Mouse (Mus musculus) limb, embryonic 15.5 days (tissue): ENCODE results near the gene Srrt. TPM values are rescaled to one million over a fixed set of nuclear protein-coding genes. Genes with fewer than 3 reads are reported as not detected.

ENCODE experiments used
- ATAC-seq: fragments of 200-750 bp; cut with Nextera tagmentation; 2 replicates; pipeline ENCODE4 v1.8.0; 2017; ENCODE audit warnings: low read depth, moderate TSS enrichment; ENCODE audit not compliant: insufficient number of reproducible peaks, low FRiP score, low TSS enrichment
- H3K27ac ChIP-seq: fragments of 300-500 bp; sonication (generic); 2 replicates; pipeline ENCODE4 v1.5.1; 2015; ENCODE audit warnings: moderate library complexity, mild to moderate bottlenecking, inconsistent platforms
- H3K27me3 ChIP-seq: fragments of 300-500 bp; sonication (generic); 2 replicates; pipeline ENCODE4 v1.6.1; 2015; ENCODE audit warnings: inconsistent platforms
- H3K36me3 ChIP-seq: fragments of 300-500 bp; sonication (generic); 2 replicates; pipeline ENCODE4 v1.6.1; 2015; ENCODE audit warnings: inconsistent platforms
- H3K4me1 ChIP-seq: fragments of 300-500 bp; sonication (generic); 2 replicates; pipeline ENCODE4 v1.6.1; 2015; ENCODE audit warnings: inconsistent platforms
- H3K4me2 ChIP-seq: fragments of 300-500 bp; sonication (generic); 2 replicates; pipeline ENCODE4 v1.6.1; 2015; ENCODE audit warnings: mild to moderate bottlenecking, inconsistent platforms
- H3K4me3 ChIP-seq: fragments of 300-500 bp; sonication (generic); 2 replicates; pipeline ENCODE4 v1.5.1; 2015; ENCODE audit warnings: mild to moderate bottlenecking, inconsistent platforms
- H3K9ac ChIP-seq: fragments of 300-500 bp; sonication (generic); 2 replicates; pipeline ENCODE4 v1.6.1; 2015; ENCODE audit warnings: inconsistent platforms
- H3K9me3 ChIP-seq: fragments of 300-500 bp; sonication (generic); 2 replicates; pipeline ENCODE4 v1.6.1; 2016; ENCODE audit warnings: inconsistent platforms
- WGBS: fragments of 180-500 bp; shearing (Covaris S2); methylation state at CpG from one replicate; pipeline ENCODE4 v1.1.7; 2015; 5-methylcytosine and 5-hydroxymethylcytosine counted together
- polyA plus RNA-seq: library from polyadenylated mRNA; unstranded; fragments of >200 nt; fragmentation: Nextera tagmentation; extraction: Ambion mirVana; gene quantifications from 2 replicates; pipeline ENCODE4 v1.2.1, GENCODE M21; 2015

The Srrt gene
- polyA plus RNA-seq, 1 experiment from 2014 or later, result 117 TPM

- ATAC-seq, result no peak
- no peaks in the 10 kb centered on the region for H3K9me3 ChIP-seq
- peak overlapping the region; percentile 90 for H3K4me3 ChIP-seq
- peak overlapping the region; percentile 98 for H3K9ac ChIP-seq
- H3K27ac ChIP-seq, result peak overlapping the region; percentile 95
- peaks cover 37% of the 10 kb centered on the region for H3K4me1 ChIP-seq
- H3K27me3 ChIP-seq, result no peaks in the 10 kb centered on the region
- H3K36me3 ChIP-seq, result peaks cover 62% of the 10 kb centered on the region
- 13% methylated on average over 12 of the region's 12 CpGs for WGBS
- peak overlapping the region; percentile 61 for H3K4me2 ChIP-seq
Observed at GRCm38 (mm10) chr5:137306439-137307005, 952 bp downstream of the Srrt start.

- Histone ChIP-seq H3K4me3 (peak overlapping the region; percentile 90), H3K4me1 (peaks cover 36% of the 10 kb centered on the region), H3K27ac (no peak overlapping the region), H3K4me2 (peak overlapping the region; percentile 61), H3K9me3 (no peaks in the 10 kb centered on the region), H3K36me3 (peaks cover 66% of the 10 kb centered on the region), H3K9ac (no peak overlapping the region), H3K27me3 (no peaks in the 10 kb centered on the region)
- WGBS, result 47% methylated on average over 3 of the region's 3 CpGs
- ATAC-seq, result no peak
Observed at GRCm38 (mm10) chr5:137305822-137306221, 1.7 kb downstream of the Srrt start.

- no peaks in the 10 kb centered on the region for H3K27me3 ChIP-seq
- H3K4me2 ChIP-seq, result peak overlapping the region; percentile 61; the same call in 1 of the 2 replicates
- H3K27ac ChIP-seq, result no peak overlapping the region
- H3K4me3 ChIP-seq, result 0 out of 2 replicates have a peak overlapping the region, but pooled peaks have one; percentile 90
- WGBS, result 48% methylated on average over 4 of the region's 4 CpGs
- peaks cover 36% of the 10 kb centered on the region for H3K4me1 ChIP-seq
- no peaks in the 10 kb centered on the region for H3K9me3 ChIP-seq
- H3K9ac ChIP-seq, result no peak overlapping the region; the same call in 1 of the 2 replicates
- H3K36me3 ChIP-seq, result peaks cover 66% of the 10 kb centered on the region
- ATAC-seq, result no peak
Observed at GRCm38 (mm10) chr5:137304816-137305215, 2.7 kb downstream of the Srrt start.

- ATAC-seq, result no peak
- Histone ChIP-seq H3K9me3 (no peaks in the 10 kb centered on the region), H3K27me3 (no peaks in the 10 kb centered on the region), H3K9ac (no peak overlapping the region), H3K4me2 (0 out of 2 replicates have a peak overlapping the region, but pooled peaks have one; percentile 61), H3K4me1 (peaks cover 36% of the 10 kb centered on the region), H3K27ac (no peak overlapping the region), H3K36me3 (peaks cover 66% of the 10 kb centered on the region), H3K4me3 (no peak overlapping the region)
- 78% methylated on average over 3 of the region's 3 CpGs for WGBS
Observed at GRCm38 (mm10) chr5:137304165-137304564, 3.3 kb downstream of the Srrt start.

GRCm38 (mm10) chr5:137303609-137304008 is 3.9 kb downstream of the Srrt start:
- Histone ChIP-seq H3K4me3 (no peak overlapping the region), H3K36me3 (peaks cover 66% of the 10 kb centered on the region), H3K4me1 (peaks cover 34% of the 10 kb centered on the region), H3K9me3 (no peaks in the 10 kb centered on the region), H3K4me2 (no peak overlapping the region), H3K9ac (no peak overlapping the region), H3K27ac (no peak overlapping the region), H3K27me3 (no peaks in the 10 kb centered on the region)
- ATAC-seq, result no peak
- 93% methylated on average over 4 of the region's 4 CpGs for WGBS

- no peaks in the 10 kb centered on the region for H3K9me3 ChIP-seq
- 83% methylated on average over 20 of the region's 21 CpGs for WGBS
- no peak overlapping the region for H3K27ac ChIP-seq
- H3K9ac ChIP-seq, result no peak overlapping the region
- peaks cover 27% of the 10 kb centered on the region for H3K4me1 ChIP-seq
- H3K27me3 ChIP-seq, result no peaks in the 10 kb centered on the region
- peaks cover 85% of the 10 kb centered on the region for H3K36me3 ChIP-seq
- no peak overlapping the region for H3K4me2 ChIP-seq
- ATAC-seq, result no peak
- no peak overlapping the region for H3K4me3 ChIP-seq
Observed at GRCm38 (mm10) chr5:137301253-137301652, 6.2 kb downstream of the Srrt start.

GRCm38 (mm10) chr5:137299240-137299639 is 8.2 kb downstream of the Srrt start:
- WGBS, result 85% methylated on average over 7 of the region's 7 CpGs
- Histone ChIP-seq H3K9ac (no peak overlapping the region), H3K4me2 (no peak overlapping the region), H3K9me3 (no peaks in the 10 kb centered on the region), H3K27me3 (no peaks in the 10 kb centered on the region), H3K4me1 (peaks cover 18% of the 10 kb centered on the region), H3K4me3 (no peak overlapping the region), H3K27ac (no peak overlapping the region), H3K36me3 (peaks cover 95% of the 10 kb centered on the region)
- no peak for ATAC-seq

- H3K9me3 ChIP-seq, result no peaks in the 10 kb centered on the region
- ATAC-seq, result no peak
- no peak overlapping the region for H3K9ac ChIP-seq
- peaks cover 4% of the 10 kb centered on the region for H3K27me3 ChIP-seq
- peaks cover 74% of the 10 kb centered on the region for H3K36me3 ChIP-seq
- 88% methylated on average over 14 of the region's 14 CpGs for WGBS
- H3K4me2 ChIP-seq, result no peak overlapping the region
- H3K4me1 ChIP-seq, result peaks cover 23% of the 10 kb centered on the region
- H3K27ac ChIP-seq, result no peak overlapping the region
- H3K4me3 ChIP-seq, result no peak overlapping the region
Observed at GRCm38 (mm10) chr5:137297126-137297525, 10.3 kb downstream of the Srrt start.

- no peak overlapping the region for H3K27ac ChIP-seq
- no peak for ATAC-seq
- no peaks in the 10 kb centered on the region for H3K9me3 ChIP-seq
- no peak overlapping the region for H3K9ac ChIP-seq
- H3K36me3 ChIP-seq, result peaks cover 60% of the 10 kb centered on the region
- WGBS, result 92% methylated on average over 15 of the region's 15 CpGs
- H3K4me1 ChIP-seq, result peaks cover 23% of the 10 kb centered on the region
- H3K27me3 ChIP-seq, result peaks cover 19% of the 10 kb centered on the region
- no peak overlapping the region for H3K4me3 ChIP-seq
- no peak overlapping the region for H3K4me2 ChIP-seq
Observed at GRCm38 (mm10) chr5:137295712-137296111, 11.8 kb downstream of the Srrt start.

- 74% methylated on average over 9 of the region's 9 CpGs for WGBS
- Histone ChIP-seq H3K9me3 (no peaks in the 10 kb centered on the region), H3K27ac (no peak overlapping the region), H3K36me3 (peaks cover 56% of the 10 kb centered on the region), H3K4me3 (peak overlapping the region; percentile 54), H3K27me3 (peaks cover 23% of the 10 kb centered on the region), H3K4me1 (peaks cover 25% of the 10 kb centered on the region), H3K9ac (no peak overlapping the region), H3K4me2 (peak overlapping the region; percentile 96)
- ATAC-seq, result no peak
Observed at GRCm38 (mm10) chr5:137295296-137295695, 12.2 kb downstream of the Srrt start.

GRCm38 (mm10) chr5:137294744-137295093 is 12.8 kb downstream of the Srrt start:
- Histone ChIP-seq H3K9ac (peak overlapping the region; percentile 60), H3K36me3 (peaks cover 50% of the 10 kb centered on the region), H3K4me2 (peak overlapping the region; percentile 96), H3K27ac (peak overlapping the region; percentile 94), H3K4me1 (peaks cover 25% of the 10 kb centered on the region), H3K4me3 (peak overlapping the region; percentile 54), H3K27me3 (peaks cover 29% of the 10 kb centered on the region), H3K9me3 (no peaks in the 10 kb centered on the region)
- ATAC-seq, result peak; percentile 49
- 6% methylated on average over 18 of the region's 18 CpGs for WGBS

- peak within 1 kb of the TSS; percentile 96 for H3K4me2 ChIP-seq
- peaks cover 35% of the 10 kb centered on the region for H3K27me3 ChIP-seq
- WGBS, result under 1% methylated on average over 52 of the region's 52 CpGs
- H3K9ac ChIP-seq, result peak within 1 kb of the TSS; percentile 60
- H3K36me3 ChIP-seq, result peaks cover 44% of the 10 kb centered on the region
- peak within 1 kb of the TSS; percentile 94 for H3K27ac ChIP-seq
- H3K9me3 ChIP-seq, result no peaks in the 10 kb centered on the region
- ATAC-seq, result peak; percentile 91
- peak within 1 kb of the TSS; percentile 54 for H3K4me3 ChIP-seq
- peaks cover 29% of the 10 kb centered on the region for H3K4me1 ChIP-seq
Observed at GRCm38 (mm10) chr5:137293839-137294743, 13.4 kb downstream of the Srrt start, which contains the start of gene Ufsp1. Gene Ufsp1 (plus strand): TSS chr5:137294629.
